Mouse (Mus musculus) cerebellum, adult 8-10 months (tissue): ENCODE measurements at regions not wholly inside any gene's neighbourhood (a gene's known extent, or its start where the extent isn't known, plus 50 kb on each side); places are given as distances from the start of the nearest gene placed in this dataset.
A peak's percentile ranks its signal among the peaks of the same experiment; 100 is the strongest.

Source experiments
- DNase-seq: peaks from one replicate; pipeline ENCODE4 v3.0.0; 2022

DNA sequence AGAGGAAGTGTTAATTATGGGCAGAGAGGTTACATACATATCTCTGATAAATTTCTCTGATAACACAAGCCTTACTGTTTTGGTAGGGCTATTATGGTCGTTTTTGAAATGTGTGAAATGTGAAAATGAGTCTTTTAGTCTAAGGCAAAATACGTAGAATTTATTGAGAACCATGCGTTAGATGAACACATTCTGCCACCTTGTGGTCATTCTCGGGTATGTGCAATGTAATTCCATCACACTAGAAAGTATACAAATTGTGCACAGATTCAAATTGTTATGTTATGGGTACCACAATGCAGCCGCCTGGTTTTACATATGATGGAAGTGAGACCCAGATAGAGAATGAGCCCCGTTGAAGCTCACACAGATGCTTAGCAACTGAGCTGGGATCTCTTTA lies 138.7 kb downstream of the Cdr1 start:
- DNase-seq, result peak; percentile 6

DNA sequence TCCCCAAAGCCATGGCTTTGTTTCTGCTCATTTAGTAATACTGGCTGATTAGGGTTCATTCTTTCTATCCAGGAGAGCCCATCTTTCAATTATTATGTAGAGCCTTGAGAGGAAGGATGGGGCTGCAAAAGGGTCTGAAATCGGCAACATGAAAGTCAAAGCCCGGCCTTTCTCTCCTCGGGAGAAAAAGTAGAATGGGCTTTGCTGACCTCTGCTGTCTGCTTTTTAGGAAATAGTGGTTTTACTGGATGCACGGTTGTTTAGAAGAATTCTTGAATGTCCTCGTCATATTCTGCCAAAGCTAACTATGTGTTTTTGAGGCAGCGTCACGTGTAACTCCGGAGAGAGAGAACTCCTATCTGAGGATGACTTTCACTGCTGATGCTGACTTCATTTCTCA lies 142.2 kb downstream of the Cdr1 start:
- DNase-seq, result no peak
